Mouse (Mus musculus): ENCODE results near the gene Dleu7. TPM values are rescaled to one million over a fixed set of nuclear protein-coding genes. Genes with fewer than 3 reads are reported as not detected.
A peak's percentile ranks its signal among the peaks of the same experiment; 100 is the strongest.

The Dleu7 gene
- polyA plus RNA-seq, 1 experiment from 2014 or later, result 2.2 TPM

DNA sequence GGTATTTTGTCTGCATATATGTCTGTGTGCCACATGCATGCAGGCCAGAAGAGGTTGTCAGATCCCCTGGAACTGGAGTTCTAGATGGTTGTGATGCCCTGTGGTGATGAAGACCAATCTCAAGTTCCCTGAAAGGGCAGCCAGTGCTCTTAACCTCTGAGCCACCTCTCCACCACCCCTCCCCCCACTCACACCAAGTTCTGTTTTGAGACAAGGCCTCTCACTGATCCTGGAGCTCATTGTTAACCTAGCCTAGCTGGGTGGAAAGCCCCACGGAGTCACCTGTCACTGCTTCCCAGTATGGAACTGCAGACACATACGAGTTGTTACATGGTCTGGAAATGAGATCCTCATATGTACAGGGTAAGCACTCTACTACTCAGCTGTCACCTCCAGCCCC is 9.9 kb downstream of the Dleu7 start:
- no peak overlapping the region for H3K27ac ChIP-seq (replicated peaks)
- WGBS, result 77% methylated on average over 2 of the region's 2 CpGs
- H3K4me1 ChIP-seq, result no peaks in the 10 kb centered on the region
- no peak for ATAC-seq (ENCODE audit: insufficient number of reproducible peaks, low FRiP score, low TSS enrichment, low read depth)
- H3K9me3 ChIP-seq (replicated peaks), result no peaks in the 10 kb centered on the region
- no peak overlapping the region for H3K9ac ChIP-seq
- no peaks in the 10 kb centered on the region for H3K27me3 ChIP-seq
- no peak overlapping the region for H3K4me2 ChIP-seq (replicated peaks)
- no peaks in the 10 kb centered on the region for H3K36me3 ChIP-seq
- no peak overlapping the region for H3K4me3 ChIP-seq (replicated peaks)

DNA sequence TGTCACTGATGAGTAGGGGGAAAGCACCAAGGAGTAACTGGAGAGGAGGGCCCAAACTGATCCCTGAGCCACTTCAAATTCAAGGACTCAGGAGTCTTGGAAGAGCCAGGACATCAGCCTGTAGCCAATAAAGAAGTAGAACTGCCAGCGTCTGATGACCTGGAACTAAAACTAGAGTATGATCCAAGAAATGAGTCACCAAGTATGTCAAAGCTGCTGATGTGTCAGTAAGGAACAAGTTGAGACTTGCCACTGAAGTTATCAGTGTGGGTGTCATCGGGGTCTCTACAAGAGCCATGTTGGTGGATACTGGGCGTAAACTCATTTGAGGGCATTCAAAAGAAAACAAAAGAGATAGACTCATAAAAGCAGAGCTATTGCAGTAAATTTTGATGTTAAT is 19.2 kb downstream of the Dleu7 start:
- H3K36me3 ChIP-seq, result no peaks in the 10 kb centered on the region
- H3K4me2 ChIP-seq (replicated peaks), result no peak overlapping the region
- H3K9me3 ChIP-seq (replicated peaks), result no peaks in the 10 kb centered on the region
- no peak overlapping the region for H3K4me3 ChIP-seq (replicated peaks)
- no peak overlapping the region for H3K27ac ChIP-seq (replicated peaks)
- H3K9ac ChIP-seq, result no peak overlapping the region
- H3K27me3 ChIP-seq, result no peaks in the 10 kb centered on the region
- H3K4me1 ChIP-seq, result 0 out of 2 replicates have a peak, but pooled peaks cover 10% of the 10 kb centered on the region
- no peak for ATAC-seq (ENCODE audit: insufficient number of reproducible peaks, low FRiP score, low TSS enrichment, low read depth)
- 86% methylated on average over 3 of the region's 3 CpGs for WGBS

DNA sequence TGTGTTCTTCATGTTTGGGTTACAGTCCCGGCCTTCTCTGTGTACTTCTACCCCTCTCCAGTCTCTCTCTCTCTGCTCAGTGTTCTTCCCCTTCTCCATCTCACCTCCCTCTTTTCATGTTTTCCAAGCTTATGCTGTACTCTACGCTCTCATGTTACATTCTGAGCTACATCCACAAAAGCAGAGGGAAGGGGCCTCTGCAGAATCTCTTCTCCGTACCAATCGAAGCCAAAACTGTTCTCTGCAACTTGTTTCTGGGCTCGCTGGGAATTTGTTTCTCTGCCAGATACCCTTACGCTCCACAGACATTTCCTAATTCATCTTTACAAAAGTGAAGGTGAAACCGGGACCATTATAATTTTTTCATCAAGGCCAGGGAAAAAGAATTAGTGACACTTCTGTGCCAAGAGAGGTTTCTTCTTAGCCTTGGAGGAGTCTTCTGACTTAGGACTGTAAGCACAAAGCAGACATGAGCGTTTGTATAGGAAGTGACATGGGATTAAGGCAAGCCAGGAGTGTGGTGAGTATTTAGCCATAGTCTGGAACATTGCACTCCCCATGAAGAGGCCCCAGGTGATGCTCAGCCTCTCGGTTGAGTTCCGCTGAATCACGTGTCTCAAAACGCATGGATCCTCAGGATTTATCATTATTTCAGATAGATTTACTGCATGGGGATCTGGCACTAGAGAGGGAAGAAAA is 22.0 kb downstream of the Dleu7 start:
- peak overlapping the region; percentile 85 for H3K27ac ChIP-seq (replicated peaks)
- H3K4me3 ChIP-seq (replicated peaks), result no peak overlapping the region
- H3K9ac ChIP-seq, result no peak overlapping the region
- no peaks in the 10 kb centered on the region for H3K9me3 ChIP-seq (replicated peaks)
- ATAC-seq (ENCODE audit: insufficient number of reproducible peaks, low FRiP score, low TSS enrichment, low read depth), result peak; percentile 87
- no peaks in the 10 kb centered on the region for H3K36me3 ChIP-seq
- 55% methylated on average over 12 of the region's 12 CpGs for WGBS
- 0 out of 2 replicates have a peak, but pooled peaks cover 7% of the 10 kb centered on the region for H3K4me1 ChIP-seq
- H3K27me3 ChIP-seq, result no peaks in the 10 kb centered on the region
- H3K4me2 ChIP-seq (replicated peaks), result 0 out of 2 replicates have a peak overlapping the region, but pooled peaks have one; percentile 0

DNA sequence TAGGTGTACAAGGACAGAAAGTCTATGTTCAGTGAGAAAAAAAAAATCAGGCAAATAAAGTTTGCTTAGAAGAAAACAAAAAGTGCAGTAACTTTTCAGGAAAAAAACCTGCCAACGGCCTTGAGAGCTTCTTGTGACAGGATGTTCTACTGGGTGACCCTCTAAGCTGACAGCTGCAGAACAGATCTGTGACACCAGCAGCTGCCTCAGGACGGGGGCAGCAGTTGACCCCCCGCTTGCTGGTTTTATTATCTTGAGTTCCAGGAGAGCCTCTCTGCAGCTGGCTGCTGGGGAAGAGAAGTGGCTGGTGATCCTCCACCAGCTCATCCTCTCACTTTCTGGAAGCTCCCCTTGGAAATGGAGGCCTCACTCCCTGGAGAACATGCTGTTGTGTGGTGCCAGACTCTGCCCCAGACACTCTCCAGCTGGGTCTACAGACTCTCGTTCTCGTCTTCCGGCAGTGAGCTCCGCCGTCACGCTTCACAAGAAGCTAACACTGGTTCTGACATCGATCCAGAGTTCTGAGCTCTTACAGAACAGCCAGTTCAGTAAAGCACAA is 33.8 kb downstream of the Dleu7 start:
- Histone ChIP-seq H3K36me3 (no peaks in the 10 kb centered on the region), H3K9me3 (replicated peaks) (no peaks in the 10 kb centered on the region), H3K27ac (replicated peaks) (peak overlapping the region; percentile 69), H3K27me3 (no peaks in the 10 kb centered on the region), H3K4me2 (replicated peaks) (no peak overlapping the region), H3K4me3 (replicated peaks) (no peak overlapping the region), H3K9ac (no peak overlapping the region), H3K4me1 (peaks cover 15% of the 10 kb centered on the region)
- WGBS, result 36% methylated on average over 10 of the region's 10 CpGs
- peak; percentile 34 for ATAC-seq (ENCODE audit: insufficient number of reproducible peaks, low FRiP score, low TSS enrichment, low read depth)

DNA sequence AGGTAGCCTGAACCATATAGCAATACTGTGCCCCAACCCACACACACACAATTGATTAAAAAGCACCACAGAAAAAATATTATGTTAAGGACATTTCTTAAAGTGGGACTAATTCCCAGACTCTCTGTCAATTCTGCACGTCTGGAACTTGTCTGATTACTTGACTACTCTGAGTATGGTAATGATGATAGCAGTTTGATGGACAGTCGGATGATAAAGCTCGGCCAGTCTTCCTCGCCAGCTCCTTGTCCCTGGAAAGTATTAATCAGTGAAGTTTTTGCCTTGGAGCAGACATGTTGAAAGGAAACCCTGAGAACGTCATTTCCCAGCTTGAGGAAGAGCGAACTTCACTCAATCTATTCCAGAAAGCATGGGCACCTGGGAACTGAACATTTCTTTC is 34.7 kb downstream of the Dleu7 start:
- 49% methylated on average over 6 of the region's 6 CpGs for WGBS
- H3K36me3 ChIP-seq, result no peaks in the 10 kb centered on the region
- no peak overlapping the region for H3K4me2 ChIP-seq (replicated peaks)
- H3K9ac ChIP-seq, result no peak overlapping the region
- H3K4me1 ChIP-seq, result peaks cover 15% of the 10 kb centered on the region
- H3K27me3 ChIP-seq, result no peaks in the 10 kb centered on the region
- no peaks in the 10 kb centered on the region for H3K9me3 ChIP-seq (replicated peaks)
- H3K4me3 ChIP-seq (replicated peaks), result no peak overlapping the region
- no peak overlapping the region for H3K27ac ChIP-seq (replicated peaks)
- no peak for ATAC-seq (ENCODE audit: insufficient number of reproducible peaks, low FRiP score, low TSS enrichment, low read depth)

DNA sequence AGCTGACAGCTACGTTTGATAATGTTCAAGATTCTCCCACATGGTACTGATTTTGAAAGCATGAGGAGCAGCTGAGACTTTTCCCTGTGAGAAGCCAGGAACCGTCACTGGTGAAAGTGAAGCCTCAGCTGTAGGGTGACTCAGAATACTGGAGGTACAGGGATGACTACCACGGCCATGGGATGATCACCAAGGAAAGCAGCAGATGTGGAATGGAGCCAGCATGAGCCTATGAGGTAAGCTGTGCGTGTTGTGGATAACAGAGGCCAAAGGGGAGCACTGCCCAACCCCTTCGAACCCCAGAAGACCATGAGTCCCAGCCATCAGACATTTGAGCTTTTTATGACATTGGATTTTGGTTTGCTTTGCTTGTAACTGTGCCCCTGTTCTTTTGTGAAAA is 36.8 kb downstream of the Dleu7 start:
- no peak overlapping the region for H3K9ac ChIP-seq
- no peaks in the 10 kb centered on the region for H3K36me3 ChIP-seq
- no peaks in the 10 kb centered on the region for H3K27me3 ChIP-seq
- no peak overlapping the region for H3K4me3 ChIP-seq (replicated peaks)
- H3K4me2 ChIP-seq (replicated peaks), result no peak overlapping the region
- no peak overlapping the region for H3K27ac ChIP-seq (replicated peaks)
- ATAC-seq (ENCODE audit: insufficient number of reproducible peaks, low FRiP score, low TSS enrichment, low read depth), result no peak
- 68% methylated on average over 5 of the region's 5 CpGs for WGBS
- H3K9me3 ChIP-seq (replicated peaks), result no peaks in the 10 kb centered on the region
- H3K4me1 ChIP-seq, result peaks cover 15% of the 10 kb centered on the region

DNA sequence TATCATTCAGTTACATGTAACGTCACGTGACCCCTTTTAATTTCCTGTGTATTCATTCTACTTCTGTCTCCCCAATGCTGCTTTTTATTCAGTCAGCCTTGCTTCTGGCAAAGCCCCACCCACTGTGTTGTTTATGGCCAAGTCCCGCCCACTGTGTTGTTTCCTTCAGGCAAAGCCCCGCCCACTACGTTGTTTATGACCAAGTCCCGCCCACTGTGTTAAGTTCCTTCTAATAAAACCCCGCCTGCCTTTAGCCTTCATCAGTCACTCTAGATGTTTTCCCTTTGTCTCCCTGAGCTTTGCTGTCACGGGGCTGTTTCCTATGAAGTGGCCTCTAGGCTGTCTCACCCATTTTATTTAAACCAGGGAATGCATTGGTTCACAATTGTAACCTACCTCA is 38.5 kb downstream of the Dleu7 start:
- no peak overlapping the region for H3K4me3 ChIP-seq (replicated peaks)
- no peak for ATAC-seq (ENCODE audit: insufficient number of reproducible peaks, low FRiP score, low TSS enrichment, low read depth)
- no peak overlapping the region for H3K27ac ChIP-seq (replicated peaks)
- no peaks in the 10 kb centered on the region for H3K9me3 ChIP-seq (replicated peaks)
- WGBS, result 67% methylated on average over 8 of the region's 8 CpGs
- H3K9ac ChIP-seq, result no peak overlapping the region
- peaks cover 15% of the 10 kb centered on the region for H3K4me1 ChIP-seq
- no peaks in the 10 kb centered on the region for H3K27me3 ChIP-seq
- H3K36me3 ChIP-seq, result no peaks in the 10 kb centered on the region
- no peak overlapping the region for H3K4me2 ChIP-seq (replicated peaks)

DNA sequence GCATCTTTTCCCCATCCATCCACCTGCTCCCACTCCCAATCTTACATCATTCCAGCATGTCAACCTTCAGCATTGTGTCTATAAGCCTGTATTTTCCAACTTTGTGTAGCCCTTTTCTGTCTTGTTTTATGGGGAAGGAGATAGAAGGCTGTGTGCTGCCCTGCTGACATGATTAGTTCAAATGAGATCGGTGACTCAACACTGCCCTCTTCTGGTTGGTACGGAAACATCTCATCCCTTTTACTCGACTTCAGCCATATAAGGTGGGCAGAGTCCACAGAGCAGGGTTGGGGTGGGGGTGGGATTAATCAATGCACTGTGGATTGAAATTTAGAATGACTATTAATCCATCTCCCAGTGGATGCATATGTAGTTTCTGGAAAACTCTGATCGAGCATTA is 40.8 kb downstream of the Dleu7 start:
- Histone ChIP-seq H3K4me1 (0 out of 2 replicates have a peak, but pooled peaks cover 3% of the 10 kb centered on the region), H3K9me3 (replicated peaks) (no peaks in the 10 kb centered on the region), H3K9ac (no peak overlapping the region), H3K36me3 (no peaks in the 10 kb centered on the region), H3K27ac (replicated peaks) (no peak overlapping the region), H3K4me2 (replicated peaks) (no peak overlapping the region), H3K27me3 (no peaks in the 10 kb centered on the region), H3K4me3 (replicated peaks) (no peak overlapping the region)
- no peak for ATAC-seq (ENCODE audit: insufficient number of reproducible peaks, low FRiP score, low TSS enrichment, low read depth)
- WGBS, result 7% methylated on average over 4 of the region's 4 CpGs

DNA sequence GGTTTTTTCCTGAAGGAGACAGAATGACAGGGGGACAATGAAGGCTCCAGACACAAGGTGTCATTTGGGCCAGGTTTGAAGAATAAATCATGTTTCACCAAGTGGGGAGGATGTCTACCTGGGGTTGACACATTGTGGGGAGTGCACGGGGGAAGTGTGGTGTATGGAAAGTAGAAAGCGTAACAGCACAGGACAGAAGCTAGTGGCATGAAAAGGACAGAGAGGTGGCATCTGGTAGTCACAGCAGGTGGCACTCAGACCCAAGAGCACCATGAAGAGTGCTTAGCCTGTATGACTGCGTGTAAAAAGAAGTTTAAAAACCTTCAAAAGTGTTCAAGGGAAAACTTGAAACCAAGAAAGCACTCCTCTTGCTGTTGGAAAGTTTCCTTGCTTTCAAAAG is 42.8 kb downstream of the Dleu7 start:
- no peak overlapping the region for H3K27ac ChIP-seq (replicated peaks)
- no peaks in the 10 kb centered on the region for H3K4me1 ChIP-seq
- ATAC-seq (ENCODE audit: insufficient number of reproducible peaks, low FRiP score, low TSS enrichment, low read depth), result no peak
- no peaks in the 10 kb centered on the region for H3K36me3 ChIP-seq
- no peaks in the 10 kb centered on the region for H3K9me3 ChIP-seq (replicated peaks)
- no peak overlapping the region for H3K4me3 ChIP-seq (replicated peaks)
- 84% methylated on average over 3 of the region's 3 CpGs for WGBS
- H3K27me3 ChIP-seq, result no peaks in the 10 kb centered on the region
- H3K9ac ChIP-seq, result no peak overlapping the region
- no peak overlapping the region for H3K4me2 ChIP-seq (replicated peaks)

DNA sequence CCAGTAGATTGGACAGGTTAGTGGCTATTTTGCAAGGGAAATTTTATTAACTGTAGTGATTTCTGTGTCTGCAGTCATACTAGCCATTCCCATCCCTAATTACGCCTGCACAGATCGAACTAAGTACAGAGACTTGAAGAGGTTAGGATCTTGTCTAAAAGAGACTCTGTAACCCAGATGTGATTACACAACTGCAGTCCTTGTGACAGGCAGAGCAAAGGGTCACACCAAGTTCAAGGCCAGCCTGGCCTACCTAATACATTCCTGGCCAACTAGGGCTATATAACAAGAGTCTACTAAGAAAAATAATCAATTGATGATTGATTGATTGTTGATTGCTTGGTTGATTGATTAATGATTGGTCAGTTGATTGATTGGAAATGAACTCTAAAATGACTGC is 43.6 kb downstream of the Dleu7 start:
- H3K4me3 ChIP-seq (replicated peaks), result no peak overlapping the region
- no peak overlapping the region for H3K9ac ChIP-seq
- H3K4me1 ChIP-seq, result no peaks in the 10 kb centered on the region
- H3K9me3 ChIP-seq (replicated peaks), result no peaks in the 10 kb centered on the region
- H3K4me2 ChIP-seq (replicated peaks), result no peak overlapping the region
- WGBS, result 80% methylated on average over 2 of the region's 2 CpGs
- H3K36me3 ChIP-seq, result no peaks in the 10 kb centered on the region
- no peaks in the 10 kb centered on the region for H3K27me3 ChIP-seq
- 0 out of 2 replicates have a peak overlapping the region, but pooled peaks have one; percentile 11 for H3K27ac ChIP-seq (replicated peaks)
- no peak for ATAC-seq (ENCODE audit: insufficient number of reproducible peaks, low FRiP score, low TSS enrichment, low read depth)

DNA sequence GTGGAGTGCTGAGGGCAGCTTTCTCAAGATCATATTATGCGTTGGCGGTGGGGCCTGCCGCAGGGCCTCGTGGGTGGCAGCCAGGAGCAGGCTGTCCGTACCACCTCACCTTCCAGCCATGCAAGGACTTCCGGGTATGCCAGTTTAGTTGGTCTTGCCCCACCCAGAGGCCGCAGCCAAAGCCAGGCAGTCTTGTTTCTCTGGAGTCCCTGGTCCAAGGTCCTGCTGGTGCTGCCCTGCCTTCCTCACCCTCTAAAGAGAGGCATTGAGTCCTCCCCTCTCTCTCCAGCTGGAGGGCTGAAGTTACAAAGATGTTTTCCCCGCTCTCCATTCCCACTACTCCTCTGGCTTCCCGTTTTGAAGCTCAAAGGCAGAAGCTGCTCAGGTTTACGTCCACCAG is 44.1 kb downstream of the Dleu7 start:
- H3K36me3 ChIP-seq, result no peaks in the 10 kb centered on the region
- no peaks in the 10 kb centered on the region for H3K9me3 ChIP-seq (replicated peaks)
- no peak for ATAC-seq (ENCODE audit: insufficient number of reproducible peaks, low FRiP score, low TSS enrichment, low read depth)
- no peaks in the 10 kb centered on the region for H3K27me3 ChIP-seq
- H3K4me1 ChIP-seq, result no peaks in the 10 kb centered on the region
- WGBS, result 72% methylated on average over 10 of the region's 10 CpGs
- H3K9ac ChIP-seq, result no peak overlapping the region
- H3K27ac ChIP-seq (replicated peaks), result 0 out of 2 replicates have a peak overlapping the region, but pooled peaks have one; percentile 11
- no peak overlapping the region for H3K4me2 ChIP-seq (replicated peaks)
- no peak overlapping the region for H3K4me3 ChIP-seq (replicated peaks)

DNA sequence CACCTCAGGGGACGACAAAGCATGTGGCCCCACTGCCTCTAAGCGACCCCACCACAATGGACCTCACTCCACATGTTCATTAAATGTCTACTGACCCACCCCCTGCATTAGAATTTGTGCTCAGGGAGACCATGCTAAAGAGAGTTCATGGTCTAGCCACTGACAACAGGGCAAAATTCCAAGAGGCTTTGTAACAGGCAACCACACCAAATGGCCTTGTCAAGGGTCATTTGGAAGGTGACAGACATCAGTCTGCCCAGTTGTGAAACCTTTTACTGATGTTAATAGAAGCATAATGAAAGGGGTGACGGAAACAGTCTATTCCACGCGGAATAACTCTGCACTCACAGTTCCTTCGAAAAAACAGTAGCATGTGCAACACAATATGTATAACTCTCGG is 44.5 kb downstream of the Dleu7 start:
- ATAC-seq (ENCODE audit: insufficient number of reproducible peaks, low FRiP score, low TSS enrichment, low read depth), result no peak
- Histone ChIP-seq H3K9ac (no peak overlapping the region), H3K4me3 (replicated peaks) (no peak overlapping the region), H3K4me2 (replicated peaks) (no peak overlapping the region), H3K4me1 (no peaks in the 10 kb centered on the region), H3K27me3 (no peaks in the 10 kb centered on the region), H3K27ac (replicated peaks) (no peak overlapping the region), H3K36me3 (no peaks in the 10 kb centered on the region), H3K9me3 (replicated peaks) (no peaks in the 10 kb centered on the region)
- 77% methylated on average over 7 of the region's 7 CpGs for WGBS
